Mouse (Mus musculus) hindbrain, embryonic 16.5 days (tissue): ENCODE measurements around the gene Pla2g4a. TPM values are rescaled to one million over a fixed set of nuclear protein-coding genes. Genes with fewer than 3 reads are reported as not detected.

Experiments
- ATAC-seq: fragments of 200-750 bp; cut with Nextera tagmentation; 2 replicates; pipeline ENCODE4 v1.8.0; 2017; ENCODE audit warnings: moderate TSS enrichment, moderate library complexity
- H3K27ac ChIP-seq: fragments of 300-500 bp; sonication (generic); 2 replicates; pipeline ENCODE4 v1.5.1; 2014; ENCODE audit warnings: low read depth, mild to moderate bottlenecking, control low read depth, low read length, moderate library complexity
- H3K27me3 ChIP-seq: fragments of 300-500 bp; sonication (generic); replicated peaks from 2 replicates; pipeline ENCODE4 v1.6.1; 2014; ENCODE audit warnings: low read length; ENCODE audit not compliant: control insufficient read depth, insufficient read depth
- H3K36me3 ChIP-seq: fragments of 300-500 bp; sonication (generic); 2 replicates; pipeline ENCODE4 v1.6.1; 2014; ENCODE audit warnings: mild to moderate bottlenecking, low read length, moderate library complexity, mixed read lengths; ENCODE audit not compliant: control insufficient read depth, insufficient read depth
- H3K4me1 ChIP-seq: fragments of 300-500 bp; sonication (generic); 2 replicates; pipeline ENCODE4 v1.6.1; 2014; ENCODE audit warnings: low read depth, low read length; ENCODE audit not compliant: control insufficient read depth, insufficient read depth
- H3K4me2 ChIP-seq: fragments of 300-500 bp; sonication (generic); 2 replicates; pipeline ENCODE4 v1.6.1; 2014; ENCODE audit warnings: mild to moderate bottlenecking, low read length, control low read depth, moderate library complexity
- H3K4me3 ChIP-seq: fragments of 300-500 bp; sonication (generic); 2 replicates; pipeline ENCODE4 v1.5.1; 2014; ENCODE audit warnings: mild to moderate bottlenecking, low read length, control low read depth, moderate library complexity
- H3K9ac ChIP-seq: fragments of 300-500 bp; sonication (generic); 2 replicates; pipeline ENCODE4 v1.6.1; 2014; ENCODE audit warnings: low read depth, mild to moderate bottlenecking, control low read depth, low read length, moderate library complexity
- H3K9me3 ChIP-seq: fragments of 300-500 bp; sonication (generic); 2 replicates; pipeline ENCODE4 v1.6.1; 2014; ENCODE audit warnings: mild to moderate bottlenecking, low read length, moderate library complexity; ENCODE audit not compliant: control insufficient read depth
- WGBS: fragments of 180-500 bp; shearing (Covaris S2); extraction: QIAGEN DNeasy Blood & Tissue Kit; methylation state at CpG from one replicate; pipeline ENCODE4 v1.1.7; 2014; 5-methylcytosine and 5-hydroxymethylcytosine counted together
- polyA plus RNA-seq: library from polyadenylated mRNA; unstranded; fragments of >200 nt; fragmentation: Nextera tagmentation; extraction: Ambion mirVana; gene quantifications from 2 replicates; pipeline ENCODE4 v1.2.1, GENCODE M21; 2015

Gene Pla2g4a
- polyA plus RNA-seq, 1 experiment from 2014 or later = 2.3 TPM

- no peaks in the 10 kb centered on the region for H3K9me3 ChIP-seq
- ATAC-seq = no peak
- no peaks in the 10 kb centered on the region for H3K27me3 ChIP-seq
- no peak overlapping the region for H3K4me2 ChIP-seq
- H3K27ac ChIP-seq = no peak overlapping the region
- no peaks in the 10 kb centered on the region for H3K36me3 ChIP-seq
- H3K4me3 ChIP-seq = no peak overlapping the region
- H3K4me1 ChIP-seq = no peaks in the 10 kb centered on the region
- WGBS = 71% methylated on average over 7 of the region's 7 CpGs
- H3K9ac ChIP-seq = no peak overlapping the region
Measured at GRCm38 (mm10) chr1:149854867-149855266, 106.2 kb downstream of the Pla2g4a start.

GRCm38 (mm10) chr1:149846655-149847054 is 114.4 kb downstream of the Pla2g4a start:
- no peak overlapping the region for H3K4me2 ChIP-seq
- no peak for ATAC-seq
- WGBS = 78% methylated on average over 6 of the region's 6 CpGs
- H3K4me1 ChIP-seq = no peaks in the 10 kb centered on the region
- H3K9me3 ChIP-seq = no peaks in the 10 kb centered on the region
- no peaks in the 10 kb centered on the region for H3K36me3 ChIP-seq
- no peak overlapping the region for H3K27ac ChIP-seq
- H3K4me3 ChIP-seq = no peak overlapping the region
- H3K27me3 ChIP-seq = no peaks in the 10 kb centered on the region
- no peak overlapping the region for H3K9ac ChIP-seq

GRCm38 (mm10) chr1:149841845-149842244 is 119.2 kb downstream of the Pla2g4a start:
- no peaks in the 10 kb centered on the region for H3K27me3 ChIP-seq
- no peak overlapping the region for H3K27ac ChIP-seq
- WGBS = 97% methylated on average over 1 of the region's 1 CpGs
- no peaks in the 10 kb centered on the region for H3K4me1 ChIP-seq
- H3K4me2 ChIP-seq = no peak overlapping the region
- H3K4me3 ChIP-seq = no peak overlapping the region
- no peaks in the 10 kb centered on the region for H3K36me3 ChIP-seq
- no peak overlapping the region for H3K9ac ChIP-seq
- ATAC-seq = no peak
- no peaks in the 10 kb centered on the region for H3K9me3 ChIP-seq

GRCm38 (mm10) chr1:149840961-149841416 is 120.1 kb downstream of the Pla2g4a start:
- H3K4me2 ChIP-seq = no peak overlapping the region
- ATAC-seq = no peak
- no peak overlapping the region for H3K9ac ChIP-seq
- no peaks in the 10 kb centered on the region for H3K27me3 ChIP-seq
- 86% methylated on average over 4 of the region's 4 CpGs for WGBS
- H3K4me3 ChIP-seq = no peak overlapping the region
- H3K36me3 ChIP-seq = no peaks in the 10 kb centered on the region
- no peaks in the 10 kb centered on the region for H3K4me1 ChIP-seq
- H3K27ac ChIP-seq = no peak overlapping the region
- H3K9me3 ChIP-seq = no peaks in the 10 kb centered on the region

GRCm38 (mm10) chr1:149840312-149840930 is 120.7 kb downstream of the Pla2g4a start:
- Histone ChIP-seq H3K9ac (no peak overlapping the region), H3K9me3 (no peaks in the 10 kb centered on the region), H3K36me3 (no peaks in the 10 kb centered on the region), H3K4me1 (no peaks in the 10 kb centered on the region), H3K27me3 (no peaks in the 10 kb centered on the region), H3K4me3 (no peak overlapping the region), H3K27ac (no peak overlapping the region), H3K4me2 (no peak overlapping the region)
- 95% methylated on average over 3 of the region's 3 CpGs for WGBS
- no peak for ATAC-seq

GRCm38 (mm10) chr1:149836496-149836895 is 124.6 kb downstream of the Pla2g4a start:
- H3K4me3 ChIP-seq = no peak overlapping the region
- H3K4me1 ChIP-seq = no peaks in the 10 kb centered on the region
- no peak overlapping the region for H3K27ac ChIP-seq
- ATAC-seq = no peak
- H3K4me2 ChIP-seq = no peak overlapping the region
- H3K27me3 ChIP-seq = no peaks in the 10 kb centered on the region
- H3K9ac ChIP-seq = no peak overlapping the region
- no peaks in the 10 kb centered on the region for H3K9me3 ChIP-seq
- no peaks in the 10 kb centered on the region for H3K36me3 ChIP-seq
- 92% methylated on average over 3 of the region's 3 CpGs for WGBS

- no peaks in the 10 kb centered on the region for H3K4me1 ChIP-seq
- 80% methylated on average over 2 of the region's 2 CpGs for WGBS
- no peaks in the 10 kb centered on the region for H3K36me3 ChIP-seq
- no peak overlapping the region for H3K4me2 ChIP-seq
- no peak overlapping the region for H3K4me3 ChIP-seq
- H3K9ac ChIP-seq = no peak overlapping the region
- no peaks in the 10 kb centered on the region for H3K9me3 ChIP-seq
- no peak for ATAC-seq
- no peaks in the 10 kb centered on the region for H3K27me3 ChIP-seq
- no peak overlapping the region for H3K27ac ChIP-seq
Measured at GRCm38 (mm10) chr1:149833876-149834275, 127.2 kb downstream of the Pla2g4a start.

GRCm38 (mm10) chr1:149832952-149833351 is 128.1 kb downstream of the Pla2g4a start:
- no peak overlapping the region for H3K4me2 ChIP-seq
- no peak overlapping the region for H3K9ac ChIP-seq
- H3K4me1 ChIP-seq = no peaks in the 10 kb centered on the region
- no peak overlapping the region for H3K27ac ChIP-seq
- H3K36me3 ChIP-seq = no peaks in the 10 kb centered on the region
- ATAC-seq = peak; percentile 92
- WGBS = 27% methylated on average over 2 of the region's 2 CpGs
- H3K27me3 ChIP-seq = no peaks in the 10 kb centered on the region
- H3K4me3 ChIP-seq = no peak overlapping the region
- H3K9me3 ChIP-seq = no peaks in the 10 kb centered on the region

- 54% methylated on average over 1 of the region's 1 CpGs for WGBS
- no peaks in the 10 kb centered on the region for H3K36me3 ChIP-seq
- H3K4me2 ChIP-seq = no peak overlapping the region
- no peak for ATAC-seq
- no peak overlapping the region for H3K9ac ChIP-seq
- H3K4me3 ChIP-seq = no peak overlapping the region
- H3K27me3 ChIP-seq = no peaks in the 10 kb centered on the region
- H3K27ac ChIP-seq = no peak overlapping the region
- no peaks in the 10 kb centered on the region for H3K4me1 ChIP-seq
- no peaks in the 10 kb centered on the region for H3K9me3 ChIP-seq
Measured at GRCm38 (mm10) chr1:149832514-149832913, 128.6 kb downstream of the Pla2g4a start.
